Mouse (Mus musculus) ES-E14 (cell line): ENCODE data around the gene Yap1. TPM values are rescaled to one million over a fixed set of nuclear protein-coding genes. Genes with fewer than 3 reads are reported as not detected.

Source experiments
- DNase-seq: peaks from one replicate; pipeline ENCODE4 v3.0.0-alpha.2; 2013; ENCODE audit warnings: low read depth, low spot score
- H3K27ac ChIP-seq: 2 replicates; pipeline ENCODE4 v1.5.1; 2012; ENCODE audit warnings: low read depth, mild to moderate bottlenecking, low read length, moderate library complexity, mixed read lengths; ENCODE audit not compliant: poor library complexity, insufficient read depth, severe bottlenecking
- H3K36me3 ChIP-seq: 2 replicates; pipeline ENCODE4 v1.6.1; 2012; ENCODE audit warnings: mild to moderate bottlenecking, low read length, moderate library complexity, mixed read lengths; ENCODE audit not compliant: control insufficient read depth, poor library complexity, insufficient read depth, severe bottlenecking
- H3K4me1 ChIP-seq, 2 experiments: fragments of 150-350 bp in 1 of 2; sonication (generic) in 1 of 2; 2 replicates each; pipeline ENCODE4 v1.6.1; 2012; ENCODE audit warnings: low read length in 2 of 2, mild to moderate bottlenecking in 1 of 2, mixed read lengths in 1 of 2; ENCODE audit not compliant: control insufficient read depth in 2 of 2, insufficient read depth in 2 of 2, poor library complexity in 1 of 2
- H3K4me3 ChIP-seq, 2 experiments: fragments of 150-350 bp in 1 of 2; sonication (generic) in 1 of 2; 2 replicates each; pipeline ENCODE4 v1.5.1; 2012; ENCODE audit warnings: low read length in 2 of 2, low read depth in 1 of 2, mild to moderate bottlenecking in 1 of 2, mixed read lengths in 1 of 2; ENCODE audit not compliant: insufficient read depth in 1 of 2, poor library complexity in 1 of 2, severe bottlenecking in 1 of 2
- H3K9ac ChIP-seq: 2 replicates; pipeline ENCODE4 v1.6.1; 2012; ENCODE audit warnings: low read depth, mild to moderate bottlenecking, low read length, mixed read lengths; ENCODE audit not compliant: poor library complexity, insufficient read depth, severe bottlenecking
- H3K9me3 ChIP-seq: fragments of 150-350 bp; sonication (generic); 2 replicates; pipeline ENCODE4 v1.6.1; 2012; ENCODE audit warnings: low read depth, mild to moderate bottlenecking, low read length; ENCODE audit not compliant: control insufficient read depth, insufficient read depth
- CHD2 ChIP-seq: IDR thresholded peaks from 2 replicates; pipeline ENCODE4 v1.6.1; 2014; ENCODE audit warnings: mild to moderate bottlenecking, low read depth, low read length, inconsistent platforms
- HCFC1 ChIP-seq: IDR thresholded peaks from 2 replicates; pipeline ENCODE4 v1.6.1; 2012; ENCODE audit warnings: low read length, inconsistent platforms, borderline replicate concordance; ENCODE audit not compliant: insufficient read depth
- MAFK ChIP-seq: IDR thresholded peaks from 2 replicates; pipeline ENCODE4 v1.6.1; 2014; ENCODE audit warnings: mild to moderate bottlenecking, low read depth, low read length, inconsistent platforms; ENCODE audit not compliant: insufficient read depth
- ZC3H11A ChIP-seq: IDR thresholded peaks from 2 replicates; pipeline ENCODE4 v1.6.1; 2012; ENCODE audit warnings: low read depth, mild to moderate bottlenecking, inconsistent platforms, low read length, borderline replicate concordance
- ZNF384 ChIP-seq: IDR thresholded peaks from 2 replicates; pipeline ENCODE4 v1.6.1; 2012; ENCODE audit warnings: low read depth, low read length, inconsistent platforms
- in situ Hi-C, 2 experiments: fragments of 600-800 bp; cut with MboI; formaldehyde crosslinking; loops; one replicate each; pipeline ENCODE4 v1.15.1; 2025; ENCODE audit warnings: low sequenced_read_pairs in 2 of 2, inconsistent platforms in 1 of 2; ENCODE audit not compliant: unreplicated experiment in 2 of 2
- total RNA-seq: library from RNA; depleted of rRNA; stranded (reverse); fragments of 300-350 nt; gene quantifications from 2 replicates; pipeline ENCODE4 v1.2.3, GENCODE M21; 2012; rRNA removed

Yap1 gene
- total RNA-seq, 1 experiment = 58.5 TPM

GRCm38 (mm10) chr9:7884346-7884745 is 120.0 kb downstream of the Yap1 start:
- TF ChIP-seq MAFK (no peak), CHD2 (no peak), HCFC1 (no peak), ZNF384 (no peak), ZC3H11A (no peak)
- H3K4me1 ChIP-seq = no peaks in the 10 kb centered on the region
- no peak overlapping the region for H3K27ac ChIP-seq
- H3K9me3 ChIP-seq = peaks cover 5% of the 10 kb centered on the region; the same call in 1 of the 2 replicates
- H3K36me3 ChIP-seq = no peaks in the 10 kb centered on the region
- no peak overlapping the region for H3K9ac ChIP-seq
- DNase-seq = no peak
- in situ Hi-C loops = no loop called here
- H3K4me3 ChIP-seq = no peak overlapping the region

GRCm38 (mm10) chr9:7882304-7882865 is 122.0 kb downstream of the Yap1 start:
- TF ChIP-seq MAFK (no peak), CHD2 (no peak), HCFC1 (no peak), ZNF384 (no peak), ZC3H11A (no peak)
- DNase-seq = no peak
- Histone ChIP-seq H3K4me3 (no peak overlapping the region), H3K27ac (no peak overlapping the region), H3K9me3 (0 out of 2 replicates have a peak, but pooled peaks cover 5% of the 10 kb centered on the region), H3K36me3 (no peaks in the 10 kb centered on the region), H3K4me1 (no peaks in the 10 kb centered on the region), H3K9ac (no peak overlapping the region)
- in situ Hi-C loops = no loop called here

Other genes starting within 250 kb of the Yap1 start
- 23.6 and 27.5 TPM in 2 replicates for gene Tmem123, start 240.6 kb downstream of the Yap1 start, total RNA-seq
- 27.4 and 30.5 TPM in 2 replicates for gene Birc2, start 167.5 kb downstream of the Yap1 start, total RNA-seq
- gene Birc3, start 131.4 kb downstream of the Yap1 start, total RNA-seq = 4.0 and 4.6 TPM in 2 replicates
- gene Cfap300, start 38.2 kb upstream of the Yap1 start, total RNA-seq = 2.4 and 3.0 TPM in 2 replicates
- 6.1 and 6.2 TPM in 2 replicates for gene Cep126, start 129.7 kb upstream of the Yap1 start, total RNA-seq